In genomic region chr13:17943306-17944077, GRCm38 (mm10) we compare ENCODE assay signal across 8 mouse cellular contexts. TPM values are rescaled to one million over a fixed set of nuclear protein-coding genes. Genes with fewer than 3 reads are reported as not detected.
A peak's percentile ranks its signal among the peaks of the same experiment; 100 is the strongest.
DNase-seq lines count a peak whose midpoint lies in the region; ATAC-seq lines count a peak whose summit lies in the region.

No protein-coding gene starts in this region.

- ATAC-seq in heart, embryonic 13.5 days (ENCODE audit: extremely low read depth, insufficient number of reproducible peaks, low FRiP score, low TSS enrichment), result peak; percentile 73

- DNase-seq in gastrocnemius, adult 18-20 months (ENCODE audit: low spot score), result peak; percentile 3
- DNase-seq in gastrocnemius, postnatal 25 days, result no peak
- DNase-seq in CD4-positive, CD25-positive, alpha-beta regulatory T cell, adult 2 months (ENCODE audit: low read depth, low spot score), result peak; percentile 52
- DNase-seq in embryo, embryonic 11 days, result peak; percentile 32
- peak; percentile 18 for DNase-seq in kidney, postnatal 14 days
- DNase-seq in lung, postnatal 10 days, result peak; percentile 16
- peak; percentile 29 for DNase-seq in splenic B cell, adult 2 months (ENCODE audit: low read depth, low spot score)

- H3K9me3 ChIP-seq in heart, embryonic 13.5 days, result no peaks in the 10 kb centered on the region

- no peaks in the 10 kb centered on the region for H3K27me3 ChIP-seq in heart, embryonic 13.5 days (replicated peaks)
- H3K27me3 ChIP-seq in splenic B cell, adult 2 months (ENCODE audit: control insufficient read depth, insufficient read depth, low read length, poor library complexity, severe bottlenecking), result no peaks in the 10 kb centered on the region

- H3K4me3 ChIP-seq in heart, embryonic 13.5 days, result peak overlapping the region; percentile 91

- peak overlapping the region; percentile 87 for H3K27ac ChIP-seq in heart, embryonic 13.5 days (replicated peaks)

- WGBS in heart, embryonic 13.5 days, result under 1% methylated on average over 64 of the region's 70 CpGs

- H3K4me1 ChIP-seq in heart, embryonic 13.5 days, result peaks cover 21% of the 10 kb centered on the region

- no peaks in the 10 kb centered on the region for H3K36me3 ChIP-seq in heart, embryonic 13.5 days
- H3K36me3 ChIP-seq in splenic B cell, adult 2 months (ENCODE audit: control insufficient read depth, insufficient read depth, low read length, poor library complexity, severe bottlenecking), result no peaks in the 10 kb centered on the region

- H3K9ac ChIP-seq in heart, embryonic 13.5 days, result peak overlapping the region; percentile 94

- H3K4me2 ChIP-seq in heart, embryonic 13.5 days, result peak overlapping the region; percentile 86

RNA-seq across cellular contexts. Expression of gene Rala, which starts 0.5 kb away (rescaled TPM):
- total RNA-seq in gastrocnemius, adult 18-20 months (2021), result 10 to 100 TPM; 24.0 to 31.6 TPM
- total RNA-seq in gastrocnemius, postnatal 25 days (2021), result 10 to 100 TPM; 19.3 to 25.6 TPM
- polyA plus RNA-seq in heart, embryonic 13.5 days (2015; fragmentation: Nextera tagmentation; extraction: Ambion mirVana), result 81.2 and 92.3 TPM in 2 replicates

RNA-seq across cellular contexts. Expression of gene Yae1d1, which starts 49.7 kb away (rescaled TPM):
- 10 to 100 TPM; 12.7 to 13.9 TPM for total RNA-seq in gastrocnemius, adult 18-20 months (2021)
- 10 to 100 TPM; 12.4 to 14.5 TPM for total RNA-seq in gastrocnemius, postnatal 25 days (2021)
- polyA plus RNA-seq in heart, embryonic 13.5 days (2015; fragmentation: Nextera tagmentation; extraction: Ambion mirVana), result 69.1 and 77.3 TPM in 2 replicates
